Mouse (Mus musculus) erythroblast, embryonic 14.5 days (primary cell): ENCODE results near the gene Nudt4. TPM values are rescaled to one million over a fixed set of nuclear protein-coding genes. Genes with fewer than 3 reads are reported as not detected.

Source experiments
- H3K27me3 ChIP-seq: 2 replicates; pipeline ENCODE4 v1.6.1; 2012; ENCODE audit warnings: inconsistent platforms; ENCODE audit not compliant: control insufficient read depth
- H3K36me3 ChIP-seq: 2 replicates; pipeline ENCODE4 v1.6.1; 2012; ENCODE audit warnings: mild to moderate bottlenecking, inconsistent platforms; ENCODE audit not compliant: control insufficient read depth
- H3K4me1 ChIP-seq: 2 replicates; pipeline ENCODE4 v1.6.1; 2012; ENCODE audit warnings: inconsistent platforms; ENCODE audit not compliant: control insufficient read depth
- H3K4me3 ChIP-seq: replicated peaks from 2 replicates; pipeline ENCODE3; 2012; ENCODE audit warnings: moderate library complexity, mild to moderate bottlenecking, inconsistent platforms
- H3K9me3 ChIP-seq: 2 replicates; pipeline ENCODE4 v1.6.1; 2012; ENCODE audit warnings: low read length, inconsistent platforms, mixed read lengths; ENCODE audit not compliant: control insufficient read depth
- GATA1 ChIP-seq: IDR thresholded peaks from 2 replicates; pipeline ENCODE4 v1.6.1; 2012; ENCODE audit warnings: low read length, inconsistent platforms, mixed read lengths
- TAL1 ChIP-seq: IDR thresholded peaks from 3 replicates; pipeline ENCODE4 v1.6.1; 2012; ENCODE audit warnings: low read length, inconsistent platforms, mixed read lengths
- polyA plus RNA-seq: library from polyadenylated mRNA; stranded (reverse); fragments of >175 nt; gene quantifications from 2 replicates; pipeline ENCODE4 v1.2.3, GENCODE M21; 2012

Gene Nudt4
- polyA plus RNA-seq, 1 experiment: 28.8 TPM

- Histone ChIP-seq H3K27me3 (peaks cover 26% of the 10 kb centered on the region), H3K4me3 (no peak overlapping the region), H3K4me1 (peaks cover 23% of the 10 kb centered on the region), H3K36me3 (no peaks in the 10 kb centered on the region), H3K9me3 (no peaks in the 10 kb centered on the region)
- no peak for TF ChIP-seq GATA1
- no peak for TF ChIP-seq TAL1
Observed at GRCm38 (mm10) chr10:95574994-95575393, 11.0 kb upstream of the Nudt4 start.

DNA sequence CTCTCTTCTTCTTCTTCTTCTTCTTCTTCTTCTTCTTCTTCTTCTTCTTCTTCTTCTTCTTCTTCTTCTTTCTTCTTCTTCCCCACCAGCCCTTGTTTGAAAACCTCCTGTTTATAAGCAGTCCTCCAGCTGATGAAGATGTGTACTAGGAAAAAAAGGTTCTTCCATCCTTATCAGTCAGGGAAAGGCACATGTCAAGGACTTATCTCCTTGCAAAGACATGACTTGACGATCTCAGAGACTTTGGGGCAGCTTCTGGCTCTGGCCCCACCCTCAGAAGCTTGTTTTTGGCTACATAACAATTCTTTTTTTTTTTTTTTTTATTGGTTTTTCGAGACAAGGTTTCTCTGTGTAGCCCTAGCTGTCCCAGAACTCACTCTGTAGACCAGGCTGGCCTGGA, 5.5 kb upstream of the Nudt4 start:
- Histone ChIP-seq H3K36me3 (peaks cover 5% of the 10 kb centered on the region; the same call in 1 of the 2 replicates), H3K4me1 (peaks cover 66% of the 10 kb centered on the region), H3K9me3 (no peaks in the 10 kb centered on the region), H3K4me3 (peak overlapping the region; percentile 57), H3K27me3 (peaks cover under 1% of the 10 kb centered on the region)
- TF ChIP-seq GATA1: peak; percentile 99
- TF ChIP-seq TAL1: peak; percentile 81

DNA sequence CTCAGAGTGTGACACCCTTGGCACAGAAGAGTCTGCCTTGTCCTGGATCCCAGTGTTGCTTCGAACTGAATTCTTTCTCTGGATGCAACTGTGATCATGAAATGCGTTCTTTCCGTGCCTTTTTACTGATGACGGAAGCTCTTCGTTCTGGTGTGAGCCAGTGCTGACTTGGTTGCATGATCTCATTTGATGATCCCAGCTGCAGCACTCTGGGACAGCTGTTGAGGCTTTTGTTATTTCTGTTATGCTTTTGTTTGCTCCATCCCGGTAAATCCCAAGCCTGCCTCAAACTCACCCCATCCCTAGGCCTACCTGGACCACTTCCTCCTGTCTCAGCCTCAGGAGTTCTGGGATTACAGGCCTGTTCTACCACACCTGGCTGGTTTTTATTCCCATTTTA, 4.1 kb upstream of the Nudt4 start:
- Histone ChIP-seq H3K4me3 (peak overlapping the region; percentile 57), H3K9me3 (no peaks in the 10 kb centered on the region), H3K4me1 (peaks cover 68% of the 10 kb centered on the region), H3K27me3 (no peaks in the 10 kb centered on the region; the same call in 1 of the 2 replicates), H3K36me3 (peaks cover 5% of the 10 kb centered on the region; the same call in 1 of the 2 replicates)
- no peak for TF ChIP-seq GATA1
- no peak for TF ChIP-seq TAL1

DNA sequence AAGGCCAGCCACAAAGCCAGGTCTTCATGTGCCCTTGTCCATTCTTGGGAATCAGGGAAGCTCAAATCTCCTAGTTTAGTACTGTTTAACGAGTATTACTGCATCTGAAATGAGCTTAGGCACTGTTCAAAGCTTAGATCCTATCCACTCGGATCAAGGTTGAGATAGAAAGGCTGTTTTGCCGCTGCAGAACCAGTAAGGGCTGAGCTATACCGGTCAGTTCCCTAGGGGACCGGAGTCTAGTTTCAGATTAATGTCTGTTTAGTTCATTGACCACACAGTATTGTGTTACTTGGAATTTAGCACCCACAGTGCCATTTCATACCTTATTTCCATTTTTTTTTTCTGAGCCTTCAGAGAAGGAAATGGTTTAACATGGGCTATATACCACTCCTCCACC, 3.6 kb upstream of the Nudt4 start:
- H3K4me1 ChIP-seq: peaks cover 66% of the 10 kb centered on the region
- H3K4me3 ChIP-seq: no peak overlapping the region
- H3K27me3 ChIP-seq: no peaks in the 10 kb centered on the region; the same call in 1 of the 2 replicates
- no peaks in the 10 kb centered on the region for H3K9me3 ChIP-seq
- peaks cover 8% of the 10 kb centered on the region for H3K36me3 ChIP-seq
- TF ChIP-seq TAL1: no peak
- TF ChIP-seq GATA1: no peak

DNA sequence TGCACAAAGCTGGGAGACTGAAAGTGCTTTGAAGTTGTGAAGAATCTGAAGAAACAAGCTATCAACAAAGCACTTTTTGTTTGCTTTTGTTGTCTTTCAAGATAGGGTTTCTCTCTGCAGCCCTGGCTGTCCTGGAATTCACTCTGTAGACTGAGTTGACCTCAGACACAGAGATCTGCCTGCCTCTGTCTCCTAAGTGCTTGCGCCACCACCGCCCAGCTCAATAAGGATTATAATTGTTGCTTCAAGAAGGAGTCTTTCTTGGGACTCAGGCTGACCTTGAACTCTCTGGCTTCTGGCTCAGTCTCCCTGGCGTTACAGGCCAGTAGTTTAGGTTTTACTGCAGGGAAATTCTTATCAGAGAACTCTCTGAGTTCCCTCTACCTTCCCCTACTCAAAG, 2.8 kb upstream of the Nudt4 start:
- H3K27me3 ChIP-seq: no peaks in the 10 kb centered on the region
- H3K4me3 ChIP-seq: no peak overlapping the region
- peaks cover 64% of the 10 kb centered on the region for H3K4me1 ChIP-seq
- H3K9me3 ChIP-seq: no peaks in the 10 kb centered on the region
- TF ChIP-seq GATA1: no peak
- TF ChIP-seq TAL1: no peak
- peaks cover 15% of the 10 kb centered on the region for H3K36me3 ChIP-seq

GRCm38 (mm10) chr10:95565156-95565854, 1.4 kb upstream of the Nudt4 start:
- H3K4me1 ChIP-seq: peaks cover 66% of the 10 kb centered on the region
- H3K36me3 ChIP-seq: peaks cover 29% of the 10 kb centered on the region
- no peaks in the 10 kb centered on the region for H3K9me3 ChIP-seq
- H3K27me3 ChIP-seq: no peaks in the 10 kb centered on the region
- peak overlapping the region; percentile 43 for H3K4me3 ChIP-seq
- no peak for TF ChIP-seq TAL1
- no peak for TF ChIP-seq GATA1

GRCm38 (mm10) chr10:95562859-95563841, 796 bp downstream of the Nudt4 start:
- Histone ChIP-seq H3K27me3 (no peaks in the 10 kb centered on the region), H3K4me1 (peaks cover 72% of the 10 kb centered on the region), H3K4me3 (peak overlapping the region; percentile 73), H3K9me3 (no peaks in the 10 kb centered on the region), H3K36me3 (peaks cover 50% of the 10 kb centered on the region)
- no peak for TF ChIP-seq GATA1
- no peak for TF ChIP-seq TAL1

DNA sequence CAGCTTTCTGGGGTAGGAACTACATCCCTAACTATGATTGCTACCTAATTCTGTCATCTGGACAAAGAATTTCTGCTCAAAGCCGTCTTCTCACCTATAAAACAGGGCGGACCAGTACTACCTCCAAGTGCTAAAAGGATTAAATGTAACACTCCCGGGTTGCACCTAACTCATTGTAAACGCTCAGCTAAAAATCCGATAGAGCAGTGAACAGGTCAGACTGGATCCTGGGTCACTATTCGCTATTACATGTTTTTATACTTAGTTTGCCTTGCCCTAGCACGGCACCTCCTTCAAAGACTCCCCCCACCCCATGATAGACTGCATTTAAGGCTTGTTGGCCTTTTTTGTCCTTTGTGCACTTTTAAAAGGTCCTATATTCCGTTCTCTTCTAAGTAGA, 1.6 kb downstream of the Nudt4 start:
- Histone ChIP-seq H3K4me1 (peaks cover 72% of the 10 kb centered on the region), H3K9me3 (no peaks in the 10 kb centered on the region), H3K27me3 (no peaks in the 10 kb centered on the region)

GRCm38 (mm10) chr10:95561616-95562015, 2.3 kb downstream of the Nudt4 start:
- peak overlapping the region; percentile 73 for H3K4me3 ChIP-seq
- TF ChIP-seq TAL1 (no peak), GATA1 (no peak)
- H3K36me3 ChIP-seq: peaks cover 60% of the 10 kb centered on the region
- no peaks in the 10 kb centered on the region for H3K27me3 ChIP-seq
- H3K4me1 ChIP-seq: peaks cover 69% of the 10 kb centered on the region
- H3K9me3 ChIP-seq: no peaks in the 10 kb centered on the region

More for the DNA sequence above, 1.6 kb downstream of the Nudt4 start:
- Histone ChIP-seq H3K36me3 (peaks cover 55% of the 10 kb centered on the region), H3K4me3 (peak overlapping the region; percentile 73)
- no peak for TF ChIP-seq TAL1
- TF ChIP-seq GATA1: no peak
